Mouse (Mus musculus): Measurements from ENCODE around the gene Hsd3b5. TPM values are rescaled to one million over a fixed set of nuclear protein-coding genes. Genes with fewer than 3 reads are reported as not detected.
"Not testable (repeated sequence)": the region's sequence is repeated elsewhere in the genome, so short reads cannot be mapped to it uniquely, and the experiment has no call there.

Gene Hsd3b5
- polyA plus RNA-seq, 1 experiment from 2014 or later = not detected

DNA sequence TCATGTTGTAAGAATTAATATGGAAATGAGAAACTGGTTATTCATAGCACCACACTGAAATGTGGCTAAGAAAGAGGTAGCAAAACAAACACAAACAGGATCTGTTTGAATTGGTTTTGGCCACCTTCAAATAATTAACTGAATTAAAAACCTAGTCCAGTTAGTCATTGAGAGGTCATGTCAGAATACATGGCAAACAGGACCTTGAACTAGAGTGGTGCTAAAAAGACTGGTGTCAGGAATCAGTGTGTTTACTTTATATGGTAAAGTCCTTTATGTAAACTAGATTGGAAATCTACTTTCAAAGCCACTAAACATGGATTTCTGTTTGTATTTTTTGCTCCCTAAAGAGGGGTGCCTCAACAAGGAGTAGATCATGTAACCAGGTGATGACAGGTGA lies 47.4 kb downstream of the Hsd3b5 start:
- not testable (repeated sequence) for ATAC-seq; H3K4me1 ChIP-seq (replicated peaks; ENCODE audit: control insufficient read depth, insufficient read depth, low read length); H3K27me3 ChIP-seq (replicated peaks; ENCODE audit: control insufficient read depth, insufficient read depth, low read length); H3K9me3 ChIP-seq (ENCODE audit: control insufficient read depth, low read length); H3K9ac ChIP-seq (replicated peaks; ENCODE audit: low read depth, low read length); H3K27ac ChIP-seq (ENCODE audit: low read length); H3K4me2 ChIP-seq (ENCODE audit: low read length); H3K4me3 ChIP-seq (replicated peaks; ENCODE audit: low read length); H3K36me3 ChIP-seq (ENCODE audit: control insufficient read depth, insufficient read depth)

DNA sequence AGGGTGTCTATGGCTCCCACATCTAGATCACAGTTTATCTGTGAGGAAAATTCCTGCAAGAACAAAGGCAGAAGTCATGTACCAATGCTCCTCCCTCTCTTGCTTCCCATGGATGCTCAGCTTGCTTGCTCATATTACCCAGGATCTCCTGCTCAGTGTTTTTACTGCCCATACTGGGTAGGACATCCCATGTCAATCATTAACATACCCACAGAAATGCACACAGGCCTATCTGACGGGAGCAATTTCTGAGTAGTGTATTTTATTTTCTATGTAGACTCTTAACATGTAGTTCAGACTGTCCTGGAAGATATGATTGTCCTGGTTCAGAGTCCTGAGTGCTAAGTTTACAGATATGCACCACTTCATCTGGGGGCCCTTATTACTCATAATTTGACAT lies 47.9 kb downstream of the Hsd3b5 start:
- H3K27me3 ChIP-seq (replicated peaks; ENCODE audit: control insufficient read depth, insufficient read depth, low read length); H3K9me3 ChIP-seq (ENCODE audit: control insufficient read depth, low read length); H3K4me3 ChIP-seq (replicated peaks; ENCODE audit: low read length); ATAC-seq; H3K4me1 ChIP-seq (replicated peaks; ENCODE audit: control insufficient read depth, insufficient read depth, low read length); H3K36me3 ChIP-seq (ENCODE audit: control insufficient read depth, insufficient read depth); H3K27ac ChIP-seq (ENCODE audit: low read length); H3K9ac ChIP-seq (replicated peaks; ENCODE audit: low read depth, low read length); H3K4me2 ChIP-seq (ENCODE audit: low read length): not testable (repeated sequence)
- no CpG with 5 or more reads among the region's 1 CpGs for WGBS

DNA sequence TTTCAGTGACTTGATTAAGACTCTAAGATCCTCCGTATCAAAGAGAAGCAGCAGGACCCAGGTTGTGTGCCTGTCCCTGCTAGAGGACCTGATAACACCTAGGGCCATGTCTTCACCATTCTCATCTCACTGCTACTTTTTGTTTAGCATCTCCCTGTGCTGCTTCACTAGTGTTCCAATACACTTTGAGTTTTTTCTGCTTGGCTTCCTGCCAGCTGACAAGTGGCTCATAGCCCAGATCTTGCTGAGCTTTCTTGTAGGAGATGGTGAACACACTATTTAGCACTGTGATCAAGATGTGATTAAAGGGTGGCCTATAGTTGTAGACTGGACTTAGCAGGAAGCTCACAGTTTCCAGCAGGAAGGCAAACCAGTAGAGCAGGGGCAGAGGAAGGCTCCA lies 49.0 kb downstream of the Hsd3b5 start:
- H3K4me2 ChIP-seq (ENCODE audit: low read length); H3K9me3 ChIP-seq (ENCODE audit: control insufficient read depth, low read length); H3K27me3 ChIP-seq (replicated peaks; ENCODE audit: control insufficient read depth, insufficient read depth, low read length); H3K4me3 ChIP-seq (replicated peaks; ENCODE audit: low read length); H3K4me1 ChIP-seq (replicated peaks; ENCODE audit: control insufficient read depth, insufficient read depth, low read length); H3K36me3 ChIP-seq (ENCODE audit: control insufficient read depth, insufficient read depth); H3K9ac ChIP-seq (replicated peaks; ENCODE audit: low read depth, low read length); H3K27ac ChIP-seq (ENCODE audit: low read length): not testable (repeated sequence)
- peak; percentile 57 for ATAC-seq
- 100% methylated on average over 1 of the region's 1 CpGs for WGBS

Other genes with a start within 250 kb of the Hsd3b5 start
- gene Zfp697, start 247.8 kb downstream of the Hsd3b5 start, polyA plus RNA-seq (2015; fragmentation: Nextera tagmentation; extraction: Ambion mirVana) = 14.7 and 18.1 TPM in 2 replicates
- gene Gm4450, start 173.1 kb downstream of the Hsd3b5 start, polyA plus RNA-seq (2015; fragmentation: Nextera tagmentation; extraction: Ambion mirVana) = not detected in 2 replicates
- not detected in 2 replicates for gene Hsd3b4, start 119.7 kb downstream of the Hsd3b5 start, polyA plus RNA-seq (2015; fragmentation: Nextera tagmentation; extraction: Ambion mirVana)
- gene Gm10681, start 41.4 kb downstream of the Hsd3b5 start, polyA plus RNA-seq (2015; fragmentation: Nextera tagmentation; extraction: Ambion mirVana) = not detected in 2 replicates
- not detected in 2 replicates for gene Hsd3b2, start 94.3 kb upstream of the Hsd3b5 start, polyA plus RNA-seq (2015; fragmentation: Nextera tagmentation; extraction: Ambion mirVana)
- gene Hsd3b3, start 132.9 kb upstream of the Hsd3b5 start, polyA plus RNA-seq (2015; fragmentation: Nextera tagmentation; extraction: Ambion mirVana) = 0.14 and 0.31 TPM in 2 replicates
- 0.32 and 0.36 TPM in 2 replicates for gene Hsd3b6, start 184.2 kb upstream of the Hsd3b5 start, polyA plus RNA-seq (2015; fragmentation: Nextera tagmentation; extraction: Ambion mirVana)
- gene Hsd3b1, start 229.5 kb upstream of the Hsd3b5 start, polyA plus RNA-seq (2015; fragmentation: Nextera tagmentation; extraction: Ambion mirVana) = not detected in 2 replicates